Mouse (Mus musculus) cerebellum, adult 9-11 months (tissue): ENCODE measurements at regions not wholly inside any gene's neighbourhood (a gene's known extent, or its start where the extent isn't known, plus 50 kb on each side); places are given as distances from the start of the nearest gene placed in this dataset.

ENCODE experiments used
- DNase-seq: peaks from one replicate; pipeline ENCODE4 v3.0.0; 2022

- DNase-seq = peak; percentile 49
These were observed 71.4 kb downstream of the Fam173b start for GRCm38 (mm10) chr15:31673038-31673437.

- DNase-seq = no peak
These were observed 75.1 kb downstream of the Fam173b start for GRCm38 (mm10) chr15:31676771-31677191.

GRCm38 (mm10) chr15:31693109-31693508 is 91.5 kb downstream of the Fam173b start:
- no peak for DNase-seq

- DNase-seq = peak; percentile 45
These were observed 93.4 kb downstream of the Fam173b start for GRCm38 (mm10) chr15:31694877-31695671.

- no peak for DNase-seq
These were observed 101.7 kb downstream of the Fam173b start for GRCm38 (mm10) chr15:31703400-31703799.

- DNase-seq = no peak
These were observed 105.8 kb downstream of the Fam173b start for GRCm38 (mm10) chr15:31707416-31707815.

- DNase-seq = no peak
These were observed 119.4 kb downstream of the Fam173b start for GRCm38 (mm10) chr15:31721019-31721418.

GRCm38 (mm10) chr15:31722429-31722828 is 120.8 kb downstream of the Fam173b start:
- no peak for DNase-seq

- no peak for DNase-seq
These were observed 122.6 kb downstream of the Fam173b start for GRCm38 (mm10) chr15:31724252-31724651.

GRCm38 (mm10) chr15:31729133-31729532 is 127.5 kb downstream of the Fam173b start:
- DNase-seq = no peak

GRCm38 (mm10) chr15:31741686-31742085 is 140.0 kb downstream of the Fam173b start:
- DNase-seq = no peak

GRCm38 (mm10) chr15:31744570-31744969 is 142.9 kb downstream of the Fam173b start:
- DNase-seq = no peak

- no peak for DNase-seq
These were observed 151.0 kb downstream of the Fam173b start for GRCm38 (mm10) chr15:31752632-31753031.

- peak; percentile 20 for DNase-seq
These were observed 152.1 kb downstream of the Fam173b start for GRCm38 (mm10) chr15:31753578-31754281.

GRCm38 (mm10) chr15:31768959-31769844 is 167.6 kb downstream of the Fam173b start:
- no peak for DNase-seq

GRCm38 (mm10) chr15:31783081-31783480 is 181.4 kb downstream of the Fam173b start:
- no peak for DNase-seq

- DNase-seq = no peak
These were observed 183.4 kb downstream of the Fam173b start for GRCm38 (mm10) chr15:31785022-31785421.

GRCm38 (mm10) chr15:31798863-31799262 is 197.2 kb downstream of the Fam173b start:
- no peak for DNase-seq

GRCm38 (mm10) chr15:31805522-31805921 is 203.9 kb downstream of the Fam173b start:
- peak; percentile 30 for DNase-seq

GRCm38 (mm10) chr15:31815551-31815950 is 213.9 kb downstream of the Fam173b start:
- no peak for DNase-seq

- DNase-seq = peak; percentile 57
These were observed 217.6 kb downstream of the Fam173b start for GRCm38 (mm10) chr15:31819219-31819618.

- no peak for DNase-seq
These were observed 225.6 kb downstream of the Fam173b start for GRCm38 (mm10) chr15:31827219-31827618.

GRCm38 (mm10) chr15:31841519-31841918 is 239.9 kb downstream of the Fam173b start:
- DNase-seq = no peak
